Mouse (Mus musculus) lung, postnatal 14 days (tissue): Measurements from ENCODE around the gene Tomm6.

Source experiments
- DNase-seq: peaks from one replicate; pipeline ENCODE4 v3.0.0; 2021

Tomm6 gene

GRCm38 (mm10) chr17:47642992-47643391 is 45.2 kb downstream of the Tomm6 start:
- DNase-seq, result no peak
